Mouse (Mus musculus) spleen, adult 2 months (tissue): Measurements from ENCODE around the gene Col13a1. TPM values are rescaled to one million over a fixed set of nuclear protein-coding genes. Genes with fewer than 3 reads are reported as not detected.

Source experiments
- DNase-seq, 2 experiments: peaks; one replicate each; pipeline versions ENCODE4 v3.0.0 to v3.0.0-alpha.2; 2012 to 2021; ENCODE audit warnings: low spot score in 2 of 2, low read depth in 1 of 2
- H3K27ac ChIP-seq: fragments of 200-500 bp; 2 replicates; pipeline ENCODE4 v1.5.1; 2012; ENCODE audit warnings: low read length, inconsistent platforms; ENCODE audit not compliant: insufficient read depth
- H3K27me3 ChIP-seq: fragments of 200-500 bp; 2 replicates; pipeline ENCODE4 v1.6.1; 2012; ENCODE audit warnings: mild to moderate bottlenecking, moderate library complexity, low read length, inconsistent platforms; ENCODE audit not compliant: control insufficient read depth, insufficient read depth
- H3K36me3 ChIP-seq: fragments of 200-500 bp; 2 replicates; pipeline ENCODE4 v1.6.1; 2012; ENCODE audit warnings: mild to moderate bottlenecking, low read length, inconsistent platforms; ENCODE audit not compliant: control insufficient read depth, insufficient read depth
- H3K4me1 ChIP-seq: fragments of 200-500 bp; 2 replicates; pipeline ENCODE4 v1.6.1; 2011; ENCODE audit warnings: inconsistent platforms; ENCODE audit not compliant: control insufficient read depth, insufficient read depth, insufficient read length
- H3K4me3 ChIP-seq: fragments of 200-500 bp; 2 replicates; pipeline ENCODE4 v1.5.1; 2011; ENCODE audit warnings: mild to moderate bottlenecking, inconsistent platforms; ENCODE audit not compliant: insufficient read depth, insufficient read length; ENCODE audit errors: extremely low read depth
- CTCF ChIP-seq: fragments of 200-500 bp; IDR thresholded peaks from 2 replicates; pipeline ENCODE4 v1.5.1; 2011; ENCODE audit warnings: mild to moderate bottlenecking, inconsistent platforms; ENCODE audit not compliant: insufficient read depth, insufficient read length, insufficient replicate concordance; ENCODE audit errors: extremely low read depth
- POLR2A ChIP-seq: fragments of 200-500 bp; IDR thresholded peaks from 2 replicates; pipeline ENCODE4 v1.6.1; 2011; ENCODE audit warnings: low read depth, low read length, inconsistent platforms
- WGBS: fragments of 180-500 bp; shearing (Covaris S2); methylation state at CpG from one replicate; pipeline ENCODE4 v1.1.7; 2018; 5-methylcytosine and 5-hydroxymethylcytosine counted together
- polyA plus RNA-seq: library from polyadenylated mRNA; depleted of rRNA; stranded (reverse); fragments of >200 nt; gene quantifications from 2 replicates; pipeline ENCODE4 v1.2.3, GENCODE M21; 2012

The Col13a1 gene
- polyA plus RNA-seq, 1 experiment: 0.92 TPM

- Histone ChIP-seq H3K4me3 (no peak overlapping the region), H3K27ac (no peak overlapping the region)
- TF ChIP-seq CTCF (no peak), POLR2A (no peak)
These were observed 33.5 kb upstream of the Col13a1 start for GRCm38 (mm10) chr10:62012371-62012770.

GRCm38 (mm10) chr10:62009981-62010500 lies 31.1 kb upstream of the Col13a1 start:
- Histone ChIP-seq H3K4me3 (no peak overlapping the region), H3K4me1 (no peaks in the 10 kb centered on the region), H3K27me3 (no peaks in the 10 kb centered on the region), H3K27ac (no peak overlapping the region), H3K36me3 (no peaks in the 10 kb centered on the region)
- 61% methylated on average over 6 of the region's 6 CpGs for WGBS
- no peak for DNase-seq
- no peak for TF ChIP-seq POLR2A
- no peak for TF ChIP-seq CTCF

More at GRCm38 (mm10) chr10:62012371-62012770, 33.5 kb upstream of the Col13a1 start:
- 80% methylated on average over 4 of the region's 4 CpGs for WGBS
- DNase-seq: no peak
- H3K27me3 ChIP-seq: no peaks in the 10 kb centered on the region
- no peaks in the 10 kb centered on the region for H3K4me1 ChIP-seq
- no peaks in the 10 kb centered on the region for H3K36me3 ChIP-seq

- no peak overlapping the region for H3K27ac ChIP-seq
- WGBS: 75% methylated on average over 4 of the region's 4 CpGs
- H3K36me3 ChIP-seq: no peaks in the 10 kb centered on the region
- DNase-seq: no peak
- no peak overlapping the region for H3K4me3 ChIP-seq
- TF ChIP-seq CTCF (no peak), POLR2A (no peak)
- H3K4me1 ChIP-seq: no peaks in the 10 kb centered on the region
- H3K27me3 ChIP-seq: no peaks in the 10 kb centered on the region
These were observed 29.1 kb upstream of the Col13a1 start for GRCm38 (mm10) chr10:62007958-62008357.

GRCm38 (mm10) chr10:62006371-62006770 lies 27.5 kb upstream of the Col13a1 start:
- Histone ChIP-seq H3K4me3 (no peak overlapping the region), H3K27ac (no peak overlapping the region), H3K4me1 (no peaks in the 10 kb centered on the region), H3K36me3 (no peaks in the 10 kb centered on the region), H3K27me3 (no peaks in the 10 kb centered on the region)
- 87% methylated on average over 8 of the region's 8 CpGs for WGBS
- TF ChIP-seq POLR2A (no peak), CTCF (no peak)
- no peak for DNase-seq

GRCm38 (mm10) chr10:62000216-62000615 lies 21.3 kb upstream of the Col13a1 start:
- WGBS: 89% methylated on average over 1 of the region's 1 CpGs
- no peak overlapping the region for H3K27ac ChIP-seq
- H3K4me1 ChIP-seq: no peaks in the 10 kb centered on the region
- H3K27me3 ChIP-seq: no peaks in the 10 kb centered on the region
- DNase-seq: no peak
- TF ChIP-seq CTCF (no peak), POLR2A (no peak)
- H3K36me3 ChIP-seq: no peaks in the 10 kb centered on the region
- no peak overlapping the region for H3K4me3 ChIP-seq

- Histone ChIP-seq H3K27ac (no peak overlapping the region), H3K4me1 (no peaks in the 10 kb centered on the region), H3K4me3 (no peak overlapping the region), H3K27me3 (no peaks in the 10 kb centered on the region), H3K36me3 (no peaks in the 10 kb centered on the region)
- DNase-seq: no peak
- TF ChIP-seq POLR2A (no peak), CTCF (no peak)
- 90% methylated on average over 1 of the region's 1 CpGs for WGBS
These were observed 20.9 kb upstream of the Col13a1 start for GRCm38 (mm10) chr10:61999766-62000165.
